Mouse (Mus musculus): ENCODE results near the gene Orc1.

The Orc1 gene

GRCm38 (mm10) chr4:108637721-108638120 is 58.5 kb downstream of the Orc1 start:
- DNase-seq = no peak

GRCm38 (mm10) chr4:108638752-108639151 is 59.5 kb downstream of the Orc1 start:
- peak; percentile 11 for DNase-seq

- peak; percentile 27 for DNase-seq
Observed at GRCm38 (mm10) chr4:108664407-108664806, 85.2 kb downstream of the Orc1 start.

Measured in lung, postnatal 10 days (tissue).